Mouse (Mus musculus): ENCODE results near the gene H2-Ob. TPM values are rescaled to one million over a fixed set of nuclear protein-coding genes. Genes with fewer than 3 reads are reported as not detected.

H2-Ob gene
- polyA plus RNA-seq (2017; shearing (Covaris generic)) = 10 to 100 TPM; 69.7 to 70.8 TPM

GRCm38 (mm10) chr17:34238706-34239105 lies at the start of gene H2-Ob:
Gene H2-Ob (plus strand): TSS chr17:34238903.

GRCm38 (mm10) chr17:34196941-34197894 lies 41.5 kb upstream of the H2-Ob start, which contains the start of gene Psmb8:
Gene Psmb8 (plus strand): TSS chr17:34197721.

GRCm38 (mm10) chr17:34203444-34203843 lies 35.3 kb upstream of the H2-Ob start, which contains the start of gene Tap2:
Gene Tap2 (plus strand): TSS chr17:34203527.

GRCm38 (mm10) chr17:34257594-34258375 lies 19.1 kb downstream of the H2-Ob start, which contains the start of gene H2-Ab1:
Gene H2-Ab1 (plus strand): TSS chr17:34257689.

GRCm38 (mm10) chr17:34287648-34288047 lies 48.9 kb downstream of the H2-Ob start, which contains the start of gene H2-Aa:
Gene H2-Aa (minus strand): TSS chr17:34287823.

Other genes with a start within 250 kb of the H2-Ob start
- over 10,000 TPM; 12,130 to 12,778 TPM for gene H2-K1, start 238.6 kb upstream of the H2-Ob start, polyA plus RNA-seq (2017; shearing (Covaris generic))
- gene Ring1, start 214.2 kb upstream of the H2-Ob start, polyA plus RNA-seq (2017; shearing (Covaris generic)) = 10 to 100 TPM; 35.6 to 38.2 TPM
- gene H2-Ke6, start 210.8 kb upstream of the H2-Ob start, polyA plus RNA-seq (2017; shearing (Covaris generic)) = 100 to 1,000 TPM; 289 to 375 TPM
- 100 to 1,000 TPM in 1 of 2 experiments, 10 to 100 TPM in 1; 96.5 to 149 TPM for gene Slc39a7, start 207.2 kb upstream of the H2-Ob start, polyA plus RNA-seq (2017; shearing (Covaris generic))
- 10 to 100 TPM; 66.1 to 98.3 TPM for gene Rxrb, start 207.1 kb upstream of the H2-Ob start, polyA plus RNA-seq (2017; shearing (Covaris generic))
- 1 to 10 TPM in 1 of 2 experiments, under 1 TPM in 1; 0.72 to 3.2 TPM for gene Col11a2, start 199.5 kb upstream of the H2-Ob start, polyA plus RNA-seq (2017; shearing (Covaris generic))
- 10 to 100 TPM; 31.7 to 45.1 TPM for gene H2-Oa, start 146.6 kb upstream of the H2-Ob start, polyA plus RNA-seq (2017; shearing (Covaris generic))
- gene H2-DMa, start 119.4 kb upstream of the H2-Ob start, polyA plus RNA-seq (2017; shearing (Covaris generic)) = 100 to 1,000 TPM in 1 of 2 experiments, 10 to 100 TPM in 1; 99.4 to 105 TPM
- gene Brd2, start 116.3 kb upstream of the H2-Ob start, polyA plus RNA-seq (2017; shearing (Covaris generic)) = 100 to 1,000 TPM; 199 to 255 TPM
- 10 to 100 TPM; 11.6 to 22.4 TPM for gene H2-DMb2, start 95.6 kb upstream of the H2-Ob start, polyA plus RNA-seq (2017; shearing (Covaris generic))
- gene H2-DMb1, start 85.8 kb upstream of the H2-Ob start, polyA plus RNA-seq (2017; shearing (Covaris generic)) = 10 to 100 TPM in 1 of 2 experiments, 1 to 10 TPM in 1; 2.8 to 12.1 TPM
- 100 to 1,000 TPM; 379 to 418 TPM for gene Tap1, start 51.4 kb upstream of the H2-Ob start, polyA plus RNA-seq (2017; shearing (Covaris generic))
- gene Psmb9, start 51.1 kb upstream of the H2-Ob start, polyA plus RNA-seq (2017; shearing (Covaris generic)) = 100 to 1,000 TPM; 443 to 527 TPM
- gene Psmb8, start 41.2 kb upstream of the H2-Ob start, polyA plus RNA-seq (2017; shearing (Covaris generic)) = 1,000 to 10,000 TPM; 1,068 to 1,232 TPM
- 100 to 1,000 TPM; 330 to 339 TPM for gene Tap2, start 35.4 kb upstream of the H2-Ob start, polyA plus RNA-seq (2017; shearing (Covaris generic))
- gene H2-Ab1, start 18.8 kb downstream of the H2-Ob start, polyA plus RNA-seq (2017; shearing (Covaris generic)) = 100 to 1,000 TPM in 1 of 2 experiments, 10 to 100 TPM in 1; 49.6 to 150 TPM
- gene H2-Aa, start 48.9 kb downstream of the H2-Ob start, polyA plus RNA-seq (2017; shearing (Covaris generic)) = 10 to 100 TPM; 40.3 to 86.4 TPM
- 10 to 100 TPM; 26.8 to 67.1 TPM for gene H2-Eb1, start 67.0 kb downstream of the H2-Ob start, polyA plus RNA-seq (2017; shearing (Covaris generic))
- gene H2-Eb2, start 86.8 kb downstream of the H2-Ob start, polyA plus RNA-seq (2017; shearing (Covaris generic)) = 1 to 10 TPM in 1 of 2 experiments, under 1 TPM in 1; 0.42 to 1.3 TPM
- gene Btnl2, start 115.9 kb downstream of the H2-Ob start, polyA plus RNA-seq (2017; shearing (Covaris generic)) = under 1 TPM; 0.43 to 0.46 TPM
- not detected for gene Btnl1, start 138.2 kb downstream of the H2-Ob start, polyA plus RNA-seq (2017; shearing (Covaris generic))
- 1 to 10 TPM in 1 of 2 experiments, under 1 TPM in 1; 0.71 to 1.6 TPM for gene BC051142, start 159.9 kb downstream of the H2-Ob start, polyA plus RNA-seq (2017; shearing (Covaris generic))
- gene Btnl4, start 238.4 kb downstream of the H2-Ob start, polyA plus RNA-seq (2017; shearing (Covaris generic)) = under 1 TPM in 1 of 2 experiments, not detected in 1; 0.99 TPM

Data from inflammation-experienced regulatory T-cells (primary cell).